Mouse (Mus musculus): ENCODE results near the gene Gm4985.
"Not testable (repeated sequence)": the region's sequence is repeated elsewhere in the genome, so short reads cannot be mapped to it uniquely, and the experiment has no call there.

Gene Gm4985

DNA sequence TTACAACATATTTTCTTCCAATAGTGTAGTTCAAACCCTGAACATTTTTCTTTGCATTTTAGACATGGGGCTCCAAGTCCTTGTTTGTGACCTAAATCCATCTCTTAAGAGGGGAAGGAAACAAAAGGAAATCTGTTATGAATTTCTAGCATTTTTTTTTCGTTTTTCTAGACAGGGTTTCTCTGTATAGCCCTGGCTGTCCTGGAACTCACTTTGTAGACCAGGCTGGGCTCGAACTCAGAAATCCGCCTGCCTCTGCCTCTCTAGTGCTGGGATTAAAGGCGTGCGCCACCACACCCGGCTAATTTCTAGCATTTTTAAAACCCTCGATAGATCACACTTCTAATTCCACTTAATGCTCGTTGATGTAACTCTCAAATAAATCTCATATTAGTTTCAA is at the start of gene Gm4985:
Gm4985 (minus strand) TSS at position 101 of the 400 bp plus-strand sequence.
- not testable (repeated sequence) for DNase-seq (ENCODE audit: low read depth, low spot score)

DNA sequence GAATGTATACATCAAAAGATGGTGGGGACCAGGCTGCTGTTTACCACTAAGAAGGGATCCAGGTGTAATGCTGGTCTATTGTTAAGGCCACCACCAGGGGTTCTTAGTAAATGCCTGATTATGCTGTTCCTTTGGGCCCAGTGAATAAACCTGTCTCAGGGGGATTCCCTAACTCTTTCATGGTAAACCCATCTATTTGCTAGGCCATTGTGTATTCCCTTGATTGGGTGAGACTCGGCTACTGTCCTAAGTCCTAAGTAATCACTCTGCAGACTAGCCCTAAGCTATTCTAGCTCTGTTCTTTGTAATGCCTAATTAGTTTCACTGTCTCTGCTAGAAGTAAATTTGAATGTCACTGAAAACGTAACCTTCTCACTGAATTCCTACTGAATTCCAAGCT is 4.6 kb downstream of the Gm4985 start:
- DNase-seq (ENCODE audit: low read depth, low spot score) = no peak
